Mouse (Mus musculus): ENCODE measurements around the gene Igf2bp3.

- TF ChIP-seq CTCF (IDR thresholded peaks at IDR 0.05; ENCODE audit: control insufficient read depth, insufficient read depth, insufficient replicate concordance, low read depth, low read length) (no peak), POLR2A (IDR thresholded peaks at IDR 0.05; ENCODE audit: control insufficient read depth, low read depth, low read length) (no peak)
Measured at GRCm38 (mm10) chr6:49132352-49133090, 82.2 kb downstream of the Igf2bp3 start.
